Mouse (Mus musculus): ENCODE data around the gene Tead3.

DNA sequence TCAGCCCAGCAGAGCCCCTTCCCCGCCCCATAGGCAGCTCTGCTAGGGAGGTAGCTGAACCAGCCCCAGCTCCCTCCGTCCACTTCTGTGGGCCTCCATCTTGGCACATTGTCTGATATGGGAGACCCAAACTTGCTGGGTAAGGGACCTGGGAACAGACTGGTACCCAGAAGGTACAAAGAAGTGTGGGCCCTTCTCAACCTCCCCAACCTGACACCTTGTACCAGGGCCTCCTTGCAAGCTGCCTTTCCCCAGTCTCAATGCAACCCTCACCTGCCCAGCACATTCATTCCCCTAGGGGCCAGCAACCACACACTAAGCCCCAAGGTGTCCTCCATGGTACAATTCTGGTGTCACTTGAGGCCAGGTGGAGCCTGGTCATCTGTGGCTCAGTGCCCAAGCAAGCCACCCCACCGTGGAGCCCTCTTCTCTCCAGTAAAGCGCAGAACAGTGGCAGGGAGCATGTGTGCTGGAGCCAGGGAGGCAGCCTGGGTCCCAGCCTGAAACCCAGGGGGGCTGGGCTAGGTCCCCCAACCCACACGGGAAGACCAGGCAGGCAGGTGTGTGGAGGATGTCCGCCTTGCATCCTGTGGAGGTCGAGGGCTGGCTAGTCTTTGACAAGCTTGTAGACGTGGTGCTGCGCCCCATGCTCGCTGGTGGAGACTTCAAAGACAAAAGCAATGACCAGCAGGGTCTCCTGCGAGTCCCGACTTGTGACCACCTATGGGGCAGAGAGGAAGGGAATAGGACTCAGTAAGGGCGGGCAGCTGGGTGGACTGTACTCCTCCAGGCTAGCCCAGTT is 18.3 kb downstream of the Tead3 start:
- TF ChIP-seq POLR2A (IDR thresholded peaks at IDR 0.05; ENCODE audit: low read depth, low read length) (peak; percentile 41; the same call in 1 of the 2 replicates), CTCF (IDR thresholded peaks at IDR 0.05; ENCODE audit: borderline replicate concordance, insufficient read depth, low read length) (no peak)

Data from embryonic fibroblast, embryonic 13.5 days (primary cell).